Mouse (Mus musculus) liver, postnatal 0 days (tissue): ENCODE data around the gene Gpr33.

Source experiments
- CTCF ChIP-seq: sonication (generic); IDR thresholded peaks from 2 replicates; pipeline ENCODE4 v1.5.1; 2016; ENCODE audit warnings: antibody characterized with exemption, low read depth
- EP300 ChIP-seq: IDR thresholded peaks from 2 replicates; pipeline ENCODE4 v1.6.1; 2016; ENCODE audit warnings: antibody characterized with exemption, low read depth, mild to moderate bottlenecking

DNA sequence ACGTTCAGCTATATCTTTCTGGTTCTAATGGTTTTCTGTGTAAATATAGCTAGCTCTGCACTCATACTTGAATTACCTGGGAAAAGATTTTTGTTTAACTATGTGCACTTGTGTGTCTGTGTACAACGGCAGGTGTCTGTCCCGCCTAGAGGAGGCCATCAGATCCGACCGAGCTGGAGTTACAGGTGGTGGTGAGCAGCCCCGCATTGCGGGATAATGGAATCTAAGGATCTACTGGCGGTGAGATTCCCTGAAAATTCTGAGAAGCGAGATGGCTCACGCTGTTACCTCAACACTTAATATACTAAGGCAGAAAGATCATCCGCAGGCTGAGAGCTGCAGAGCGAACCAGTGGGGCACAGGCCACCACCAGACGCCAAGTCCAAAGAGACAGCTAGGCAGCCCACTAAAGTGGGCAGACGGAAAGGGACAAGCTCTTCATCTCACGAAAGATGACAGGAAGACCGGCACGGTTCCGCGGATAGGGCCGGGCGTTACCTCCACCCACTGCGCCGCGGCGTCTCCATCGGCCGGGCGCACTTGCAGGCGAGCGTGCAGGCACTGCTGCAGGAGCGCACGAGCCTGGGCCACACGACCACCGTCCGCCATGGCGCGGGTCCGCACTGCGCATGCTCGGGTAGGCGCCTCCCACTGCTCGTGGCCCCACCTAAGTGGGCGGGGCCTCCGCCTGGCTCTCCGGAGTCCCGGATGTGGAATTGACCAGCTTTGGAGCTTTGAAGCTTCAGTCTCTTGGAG lies 21.8 kb downstream of the Gpr33 start, which contains the start of gene Dtd2:
- TF ChIP-seq CTCF (no peak), EP300 (no peak)
